Mouse (Mus musculus) R1 (cell line): ENCODE measurements around the gene Pp2d1.
A peak's percentile ranks its signal among the peaks of the same experiment; 100 is the strongest.

Experiments
- DNase-seq: peaks from one replicate; pipeline ENCODE4 v3.0.0-alpha.2; 2018; ENCODE audit warnings: low read depth, low spot score

Pp2d1 gene

DNA sequence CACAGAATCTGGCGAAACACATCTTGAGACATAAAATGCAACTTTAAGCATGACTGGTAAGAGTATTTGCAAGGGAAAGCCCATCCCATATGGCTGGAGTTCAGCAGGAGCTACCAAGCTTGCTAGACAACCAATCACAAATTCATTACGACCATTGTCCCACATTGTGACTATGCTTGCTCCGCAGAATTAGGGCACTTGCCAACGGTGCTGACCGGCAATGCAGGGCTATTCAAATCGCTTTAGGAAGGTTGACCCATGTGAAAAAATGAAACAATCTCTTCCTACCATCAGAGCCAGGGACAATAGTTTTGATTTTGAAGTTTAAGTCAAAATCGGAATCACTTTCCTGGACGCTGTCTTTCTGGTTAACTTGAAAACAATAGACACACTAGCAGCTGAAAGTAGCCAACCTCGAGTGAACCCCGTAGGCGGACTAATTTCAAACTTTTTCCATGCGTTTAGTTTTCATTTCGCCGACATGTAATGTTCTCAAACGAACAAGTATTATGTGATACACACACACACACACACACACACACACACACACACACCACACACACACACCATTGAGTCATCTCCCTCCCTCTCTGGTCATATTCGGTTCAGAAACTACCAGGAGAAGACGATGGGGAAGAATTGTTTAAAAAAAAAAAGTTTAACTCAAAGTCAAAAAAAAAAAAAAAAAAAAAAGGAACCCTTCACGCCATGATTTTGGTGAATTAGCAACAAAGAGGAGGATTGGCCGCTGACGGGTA, 27.1 kb upstream of the Pp2d1 start, which contains the start of gene Kat2b:
Gene Kat2b, plus strand, starts transcription at position 701 of the 758 bp plus-strand sequence.
- DNase-seq: peak; percentile 51

DNA sequence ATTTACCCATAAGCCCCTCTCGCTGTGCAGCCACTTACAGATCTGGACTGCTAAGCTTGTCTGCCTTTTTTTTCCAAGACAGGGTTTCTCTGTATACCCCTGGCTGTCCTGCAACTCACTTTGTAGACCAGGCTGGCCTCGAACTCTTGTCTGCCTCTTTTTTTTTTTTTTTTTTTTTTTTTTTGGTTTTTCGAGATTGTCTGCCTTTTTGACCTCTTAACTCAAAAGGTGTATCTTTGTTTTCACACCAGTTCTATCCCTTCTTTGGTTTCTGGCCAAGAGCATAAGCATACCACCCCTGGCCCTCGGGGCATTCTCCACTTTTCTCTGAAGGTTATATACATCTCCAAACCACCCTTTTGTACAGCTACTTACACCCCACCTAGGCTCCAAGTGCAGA, 25.6 kb upstream of the Pp2d1 start:
- no peak for DNase-seq

DNA sequence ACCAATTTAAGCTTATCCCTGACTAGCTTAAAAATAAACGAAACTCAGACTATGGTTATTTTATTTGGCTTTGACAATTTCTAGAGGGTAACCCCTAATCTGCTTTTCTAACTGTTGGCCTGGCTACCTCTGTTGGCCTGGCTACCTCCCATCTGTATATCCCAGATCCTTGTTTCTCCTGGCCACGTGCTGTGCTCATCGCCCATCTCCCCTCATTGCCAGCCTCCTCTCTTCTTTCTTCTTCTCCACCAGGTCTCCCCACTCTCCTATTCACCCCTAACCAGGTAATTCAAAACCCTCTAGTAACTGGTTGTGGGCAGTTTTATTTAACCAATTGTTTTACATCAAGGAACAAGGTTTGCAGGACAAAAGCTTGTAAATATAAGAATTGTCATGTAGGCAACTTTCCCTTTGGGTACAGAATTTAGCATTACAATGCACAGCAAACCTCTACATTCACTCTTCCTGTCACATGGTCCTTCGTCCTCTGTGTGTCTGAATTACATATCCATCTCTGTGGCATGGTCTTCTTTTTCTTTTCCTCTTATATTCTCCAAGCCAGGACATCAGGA, 22.3 kb upstream of the Pp2d1 start:
- peak; percentile 98 for DNase-seq

DNA sequence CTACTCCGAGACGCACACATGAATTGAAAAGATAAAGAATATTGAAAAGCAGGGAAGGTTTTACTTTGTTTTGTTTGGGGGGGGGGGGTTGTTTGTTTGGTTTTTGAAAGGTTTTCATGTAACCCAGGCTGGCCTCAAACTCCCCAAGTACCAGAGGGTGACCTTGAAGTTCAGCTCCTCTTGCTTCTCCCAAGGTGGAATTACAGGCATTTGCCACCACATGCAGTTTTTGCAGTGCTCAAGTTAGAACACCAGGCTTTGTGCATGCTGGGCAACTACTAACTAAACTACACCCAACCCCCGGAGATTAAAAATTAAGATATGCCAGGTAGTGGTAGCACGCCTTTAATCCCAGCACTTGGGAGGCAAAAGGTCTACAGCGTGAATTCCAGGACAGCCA, 20.4 kb upstream of the Pp2d1 start:
- DNase-seq: peak; percentile 79

DNA sequence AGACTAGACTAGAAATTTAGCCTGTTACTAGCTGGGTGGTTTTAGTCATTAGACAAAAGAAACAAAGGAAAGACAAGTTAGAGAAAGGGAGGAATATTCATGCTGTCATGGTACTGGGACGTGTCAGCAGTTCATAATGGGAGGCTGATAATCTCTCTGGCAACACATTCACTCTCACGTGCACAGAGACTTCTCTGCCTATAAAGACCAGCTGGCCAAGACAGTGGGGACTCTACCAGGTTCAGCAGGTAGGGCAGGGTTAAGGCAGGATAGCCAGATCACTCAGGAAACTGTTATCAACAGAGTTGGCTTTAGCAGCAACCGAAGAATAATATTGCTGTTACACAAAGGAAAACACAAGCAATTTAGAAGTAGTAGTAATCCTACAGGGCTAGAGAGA, 18.2 kb upstream of the Pp2d1 start:
- no peak for DNase-seq

DNA sequence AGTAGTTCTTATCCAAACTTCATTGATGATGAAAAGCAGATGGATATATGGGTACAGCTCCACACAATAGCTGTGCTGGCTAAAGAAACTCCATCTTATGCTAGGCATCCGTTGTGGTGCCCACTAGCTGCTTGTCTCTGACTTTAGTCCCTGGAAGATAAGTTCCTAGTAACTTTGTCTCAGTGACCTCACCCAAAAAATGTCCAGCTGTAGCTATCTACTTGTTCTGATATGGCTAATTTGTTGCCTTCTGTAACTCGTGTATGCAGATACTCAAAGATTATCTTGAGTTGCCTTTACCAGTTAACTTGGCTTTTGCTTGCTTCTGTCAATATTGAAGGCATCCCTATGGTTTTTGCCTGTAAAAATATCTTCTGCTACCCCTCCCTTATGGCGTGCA, 15.6 kb upstream of the Pp2d1 start:
- no peak for DNase-seq

DNA sequence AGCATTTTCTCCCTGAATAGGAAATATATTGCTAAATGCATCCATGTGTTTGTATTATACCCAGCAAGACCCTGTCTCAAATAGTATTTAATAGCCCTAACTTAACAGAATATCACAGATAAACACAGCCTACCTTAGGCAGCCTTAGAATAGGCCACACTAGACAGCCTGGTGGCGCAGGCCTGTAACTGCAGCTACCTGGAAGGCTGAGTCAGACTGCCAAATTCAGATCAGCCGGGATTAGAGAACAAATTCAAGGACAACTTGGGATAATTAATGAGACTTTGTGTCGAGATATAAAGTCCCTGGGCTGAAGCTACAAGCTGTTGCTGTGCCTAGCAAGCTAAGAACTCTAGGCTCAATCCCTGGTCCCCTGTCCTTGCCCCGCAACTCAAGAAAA, 14.8 kb upstream of the Pp2d1 start:
- peak; percentile 65 for DNase-seq

DNA sequence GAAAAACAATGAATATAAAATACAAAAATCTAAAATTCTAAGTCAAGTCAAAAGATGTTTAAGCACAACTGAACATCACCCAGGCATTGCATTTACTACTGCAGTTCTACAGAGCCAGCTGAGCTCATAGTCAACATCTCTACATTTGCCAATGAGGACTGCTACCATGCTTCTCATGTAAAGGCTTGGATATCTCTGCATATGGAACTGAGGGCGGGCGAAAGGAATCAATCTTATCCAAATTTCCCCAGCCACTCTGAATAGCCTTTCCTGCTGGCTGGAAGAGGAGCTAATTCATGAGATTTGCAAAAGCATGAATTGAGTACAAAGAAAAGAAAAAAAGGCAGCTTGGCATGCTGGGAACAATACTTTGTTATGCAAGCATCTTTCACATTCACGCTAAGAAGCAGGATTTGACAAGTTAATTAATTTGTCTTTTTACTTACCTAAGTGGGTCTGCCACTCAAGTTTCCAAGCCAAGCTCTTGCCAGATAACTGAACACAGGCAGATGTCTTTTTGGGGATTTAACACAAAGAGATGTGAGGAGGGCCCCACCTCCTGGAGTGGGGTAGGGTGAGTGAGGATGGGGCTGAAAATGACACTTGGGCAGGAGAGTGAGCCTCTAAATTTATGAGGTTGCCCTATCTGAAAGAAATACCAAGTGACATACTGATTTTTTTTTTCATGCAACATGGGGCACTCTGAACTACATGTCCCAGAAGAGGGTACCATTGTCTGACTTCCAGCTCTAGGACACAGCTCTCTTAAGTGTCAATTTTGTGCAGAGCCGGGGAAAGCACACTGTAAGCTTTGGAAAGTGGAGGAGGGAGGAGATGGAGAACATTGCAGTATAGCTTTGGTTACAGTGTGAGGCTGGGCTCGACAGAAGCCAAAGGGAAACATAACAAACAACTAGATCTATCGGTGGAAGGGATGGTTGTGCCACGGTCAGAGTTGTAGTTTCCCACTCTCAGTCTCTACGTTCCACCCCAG, 12.4 kb upstream of the Pp2d1 start:
- DNase-seq: peak; percentile 57

DNA sequence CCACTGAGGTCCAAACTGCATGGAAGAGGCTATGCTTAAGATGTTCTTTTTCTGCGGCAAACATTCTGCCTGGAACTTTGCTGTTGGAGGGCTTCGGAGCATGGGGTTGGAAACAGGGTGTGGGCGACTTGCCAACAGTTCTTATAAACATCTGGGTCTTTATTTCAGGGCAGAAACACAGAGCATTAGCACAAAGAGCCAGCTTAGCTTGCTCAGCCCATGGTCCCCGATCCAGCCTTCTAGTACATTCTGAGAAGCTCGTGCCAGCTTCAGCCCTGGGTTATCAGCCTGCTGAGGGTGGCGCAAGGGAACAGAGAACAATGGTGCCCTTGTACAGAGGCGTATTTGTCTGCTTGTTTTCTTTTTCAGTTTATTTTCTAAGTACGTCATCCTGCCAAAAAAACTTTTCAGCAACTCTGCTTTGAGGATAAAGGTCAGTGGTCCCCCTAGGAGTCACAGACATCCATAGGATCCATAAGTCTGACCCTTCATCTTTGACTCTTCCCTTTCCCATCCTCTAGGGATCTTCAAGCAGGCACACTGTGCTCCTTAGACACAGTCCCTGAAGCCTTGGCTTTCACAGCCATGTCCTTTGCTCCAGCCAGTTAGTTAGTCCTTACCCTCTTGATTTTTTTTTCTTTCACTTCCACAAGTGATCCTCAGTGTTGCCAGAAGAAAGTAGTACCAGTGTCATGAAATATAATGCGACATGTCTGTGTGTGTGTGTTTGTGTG, 4.5 kb upstream of the Pp2d1 start:
- DNase-seq: no peak

DNA sequence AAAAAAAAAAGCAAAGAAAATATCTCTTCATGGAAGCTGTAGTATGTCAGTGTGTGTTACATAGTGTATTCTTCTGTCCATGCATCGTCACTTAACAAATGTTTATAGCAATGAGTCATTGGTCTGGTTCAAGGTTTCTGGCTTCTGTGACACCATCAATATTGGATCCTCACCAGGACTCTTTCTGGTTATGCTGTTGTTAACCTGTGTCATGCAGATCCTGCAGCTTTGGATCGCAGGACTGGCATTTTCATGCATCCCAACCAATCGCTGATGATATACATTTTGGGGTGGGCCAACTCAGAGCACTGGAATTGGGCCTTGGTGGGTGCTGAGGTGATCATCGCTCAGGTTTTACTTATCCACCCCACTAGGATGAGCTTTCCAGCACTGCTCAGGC, 3.3 kb upstream of the Pp2d1 start:
- DNase-seq: no peak

DNA sequence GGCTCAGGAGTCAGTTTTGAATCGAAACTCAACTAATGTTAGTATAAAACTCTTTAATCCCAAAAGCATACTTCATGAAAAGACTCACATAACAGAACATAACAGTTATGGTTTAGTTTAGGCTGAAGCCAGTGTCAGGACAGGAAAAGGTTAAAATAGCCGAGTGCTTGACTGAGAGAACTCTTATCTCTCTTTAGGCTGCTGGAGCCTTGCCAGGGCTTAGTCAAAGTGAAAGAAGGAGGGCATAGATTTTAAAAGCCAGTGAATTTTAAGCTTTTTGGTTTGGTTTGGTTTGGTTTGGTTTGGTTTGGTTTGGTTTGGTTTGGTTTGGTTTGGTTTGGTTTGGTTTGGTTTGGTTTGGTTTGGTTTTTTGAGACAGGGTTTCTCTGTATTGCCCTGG, 6.8 kb downstream of the Pp2d1 start:
- DNase-seq: no peak

DNA sequence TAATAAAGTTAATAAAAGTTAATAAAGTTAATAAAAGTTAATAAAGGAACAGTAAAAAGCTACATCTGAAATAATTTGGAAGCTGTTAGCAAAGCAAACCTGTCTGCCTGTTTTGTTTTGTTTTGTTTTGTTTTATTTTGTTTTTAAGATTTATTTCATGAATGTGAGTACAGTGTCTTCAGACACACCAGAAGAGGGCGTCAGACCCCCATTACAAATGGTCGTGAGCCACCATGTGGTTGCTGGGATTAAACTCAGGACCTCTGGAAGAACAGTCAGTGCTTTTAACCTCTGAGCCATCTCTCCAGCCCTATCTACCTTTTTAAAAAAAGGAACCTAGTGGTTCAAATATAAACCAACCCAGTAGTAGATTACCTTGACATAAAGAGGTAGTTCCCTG, 8.1 kb downstream of the Pp2d1 start:
- DNase-seq: peak; percentile 64

DNA sequence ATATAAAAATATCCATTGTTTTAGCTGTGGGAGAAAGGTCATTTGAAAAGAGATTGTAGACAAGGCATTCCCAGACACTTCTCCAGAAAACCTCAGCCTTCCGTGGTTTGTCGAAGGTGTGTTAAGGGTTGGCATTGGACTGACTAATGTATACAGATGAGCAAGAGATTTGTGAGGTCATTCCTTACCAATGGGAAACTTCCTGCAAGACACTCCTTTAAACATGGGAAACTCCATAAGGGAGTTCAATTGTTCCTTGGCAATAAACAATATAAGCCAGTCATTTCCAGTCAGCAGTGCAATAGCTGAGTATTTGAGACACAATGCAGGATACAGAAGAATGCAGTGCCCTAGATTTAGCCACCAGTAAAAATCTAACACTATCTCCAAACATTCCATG, 11.2 kb downstream of the Pp2d1 start:
- no peak for DNase-seq

DNA sequence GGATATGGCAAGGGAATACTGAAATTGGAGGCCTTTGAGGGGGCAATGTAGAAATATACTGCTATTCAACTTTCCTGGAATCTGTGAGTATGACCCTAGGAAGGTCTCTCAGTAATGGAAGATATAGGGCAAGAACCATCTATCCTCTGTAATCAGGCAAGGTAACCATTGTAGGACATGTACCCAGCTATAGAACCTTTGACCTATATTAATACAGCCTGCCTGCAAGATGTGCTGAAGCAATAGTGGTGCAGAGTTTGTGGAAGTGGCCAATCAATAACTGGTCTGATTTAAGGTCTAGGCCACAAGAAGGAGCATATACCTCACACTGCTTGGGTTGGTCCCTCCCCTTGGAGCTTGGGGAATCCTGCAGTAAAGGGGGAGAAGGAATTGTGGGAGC, 18.7 kb downstream of the Pp2d1 start:
- no peak for DNase-seq

DNA sequence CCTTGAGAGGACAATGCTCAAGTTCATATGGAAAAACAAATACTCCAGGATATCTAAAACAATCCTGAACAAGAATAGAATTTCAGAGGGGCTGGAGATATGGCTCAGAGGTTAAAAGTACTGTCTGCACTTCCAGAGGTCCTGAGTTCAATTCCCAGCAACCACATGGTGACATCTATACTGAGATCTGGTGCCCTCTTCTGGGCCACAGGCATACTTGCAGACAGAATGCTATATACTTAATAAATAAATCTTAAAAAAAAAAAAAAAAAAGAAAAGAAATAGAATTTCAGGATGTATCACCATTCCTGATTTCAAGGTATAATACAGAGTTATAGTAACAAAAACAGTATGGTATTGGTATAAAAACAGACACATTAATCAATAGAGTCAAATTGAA, 19.9 kb downstream of the Pp2d1 start:
- peak; percentile 36 for DNase-seq

DNA sequence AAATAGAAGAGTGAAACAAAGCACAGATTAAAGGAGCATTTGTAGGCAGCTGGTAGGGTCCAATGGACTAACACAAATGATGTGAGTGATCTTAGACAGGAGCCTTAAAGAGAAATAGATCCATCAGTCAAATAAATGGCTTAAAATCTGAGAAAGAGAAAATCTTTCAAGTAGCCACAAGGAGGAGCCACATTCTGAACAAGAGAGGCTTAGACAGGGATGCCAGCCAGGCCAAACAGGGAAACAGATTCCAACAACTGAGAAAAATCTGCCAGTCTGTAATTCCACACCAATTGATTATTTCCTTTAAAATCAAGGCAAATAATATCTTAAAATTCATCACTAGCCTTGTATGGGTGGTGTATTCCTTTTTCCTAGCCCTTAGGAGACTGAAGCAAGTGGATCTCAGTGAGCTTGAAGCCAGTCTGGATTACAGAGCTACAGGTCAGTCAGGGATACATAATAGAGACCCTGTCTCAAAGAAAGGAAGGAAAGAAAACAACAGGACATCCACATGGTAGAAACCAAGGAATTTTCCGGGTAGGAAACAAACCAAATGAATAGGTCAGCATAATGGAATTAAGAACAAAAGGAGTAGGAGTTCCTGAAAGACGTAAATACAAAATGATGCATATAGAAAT, 26.8 kb downstream of the Pp2d1 start:
- peak; percentile 46 for DNase-seq

DNA sequence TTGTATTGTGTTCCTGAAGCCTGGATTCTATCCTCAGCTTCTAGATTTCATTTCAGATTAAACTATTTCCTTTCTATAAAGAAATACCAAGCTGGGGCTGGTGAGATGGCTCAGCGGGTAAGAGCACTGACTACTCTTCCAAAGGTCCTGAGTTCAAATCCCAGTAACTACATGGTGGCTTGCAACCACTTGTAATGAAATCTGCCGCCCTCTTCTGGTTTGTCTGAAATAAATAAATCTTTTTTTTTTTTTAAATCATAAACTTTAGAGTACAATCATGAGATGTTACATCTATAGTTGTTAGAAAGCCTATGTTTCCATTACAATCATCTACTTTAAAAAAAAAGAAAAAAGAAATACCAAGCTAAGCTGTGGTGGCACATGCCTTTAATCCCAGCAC, 36.3 kb downstream of the Pp2d1 start:
- no peak for DNase-seq

DNA sequence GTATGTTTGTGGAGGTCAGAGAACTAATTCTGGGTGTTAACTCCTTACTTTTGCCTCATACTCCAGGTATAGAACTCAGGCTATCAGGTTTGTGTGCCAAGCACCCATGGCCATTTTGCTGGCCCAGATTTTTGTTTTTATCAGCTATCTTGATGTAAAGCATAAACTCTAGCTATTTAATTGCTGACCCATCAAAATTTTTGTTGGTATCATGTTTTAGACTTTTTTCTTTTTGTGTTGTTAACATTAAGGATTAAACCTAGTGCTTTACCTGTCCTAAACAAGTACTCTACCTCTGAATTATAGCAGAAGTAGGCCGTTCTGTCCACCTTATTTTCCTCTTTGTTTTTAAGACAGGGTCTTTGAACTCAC, 50.3 kb downstream of the Pp2d1 start:
- DNase-seq: no peak

DNA sequence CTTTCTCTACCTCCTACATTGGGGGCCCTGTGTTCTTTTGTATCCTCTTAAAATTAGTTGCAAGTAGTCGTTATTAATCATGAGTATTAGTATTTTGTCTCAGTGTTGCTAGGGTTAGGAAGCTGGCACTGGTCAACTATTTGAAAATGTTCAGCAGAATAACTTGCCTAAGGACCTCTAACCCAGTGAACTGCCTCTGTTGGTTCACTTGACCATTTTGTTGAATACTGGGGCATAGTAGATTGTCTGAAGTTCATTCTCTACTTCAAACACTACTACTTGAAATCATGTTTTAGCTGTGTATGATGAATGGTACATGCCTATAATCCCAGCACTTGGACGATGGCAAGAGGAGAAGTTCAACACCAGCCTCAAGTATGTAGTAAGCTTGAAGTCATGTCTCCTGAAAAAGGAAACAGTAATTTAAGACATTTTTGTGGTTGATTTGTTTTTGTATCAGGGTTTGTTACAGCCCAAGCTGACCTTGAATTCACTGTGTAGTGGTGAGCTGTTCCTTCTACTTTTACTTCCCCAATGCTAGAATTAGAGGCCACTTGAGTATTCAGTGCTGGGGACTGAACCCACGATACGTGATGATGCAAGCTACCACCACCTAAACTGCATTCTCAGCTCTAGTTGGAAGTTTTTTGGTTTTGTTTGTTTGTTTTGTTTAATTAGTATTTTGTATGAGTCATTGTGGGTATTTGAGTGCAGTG, 50.8 kb downstream of the Pp2d1 start:
- no peak for DNase-seq

DNA sequence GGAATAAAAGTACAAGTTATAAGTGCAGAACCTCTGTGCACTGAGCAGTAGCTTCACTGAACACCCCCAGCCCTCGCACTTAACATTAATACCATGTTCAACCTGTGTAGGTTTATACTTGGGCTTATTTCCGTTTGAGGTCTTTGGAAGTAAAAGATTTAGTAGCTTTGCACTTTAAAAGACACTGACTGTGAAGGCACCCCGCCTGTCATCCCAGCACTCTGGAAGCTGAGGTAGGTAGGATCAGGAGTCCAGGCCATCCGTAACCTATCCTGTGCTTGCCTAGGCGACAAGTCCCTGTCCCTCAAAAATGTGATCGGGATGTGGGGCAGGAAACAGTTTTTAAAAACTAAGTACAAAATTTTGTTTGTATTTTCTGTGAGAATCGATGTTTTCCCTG, 58.8 kb downstream of the Pp2d1 start:
- DNase-seq: no peak

DNA sequence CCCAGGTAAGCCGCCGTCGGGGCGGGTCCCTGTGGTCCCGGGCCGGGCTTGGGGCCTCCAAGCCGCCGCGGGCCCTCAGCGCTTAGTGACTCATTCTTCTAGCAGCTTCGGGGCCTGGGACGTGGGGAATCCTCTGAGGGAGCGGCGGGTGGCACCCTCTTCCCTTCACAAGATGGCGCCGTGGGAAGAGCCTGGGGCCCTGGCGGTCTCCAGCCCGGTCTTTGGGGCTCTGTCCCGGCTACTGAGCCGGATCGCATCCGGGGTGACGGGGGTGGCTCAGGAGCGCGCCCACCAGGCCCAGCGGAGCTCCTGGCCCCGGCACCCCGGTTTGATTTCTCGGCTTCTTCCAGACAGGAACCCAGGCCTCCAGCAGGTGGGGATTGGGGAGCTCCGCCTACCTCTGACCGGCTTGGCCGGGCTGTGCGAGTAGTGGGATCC, 59.6 kb downstream of the Pp2d1 start:
- DNase-seq: peak; percentile 83
